Mouse (Mus musculus) bone marrow macrophage, adult 2 months (primary cell): ENCODE measurements around the gene Glrb.

Source experiments
- CTCF ChIP-seq: IDR thresholded peaks from 2 replicates; pipeline ENCODE4 v1.5.1; 2012; ENCODE audit warnings: low read depth, mild to moderate bottlenecking, low read length, moderate library complexity
- POLR2A ChIP-seq: IDR thresholded peaks from 2 replicates; pipeline ENCODE4 v1.6.1; 2012; ENCODE audit warnings: mild to moderate bottlenecking, low read depth, low read length, borderline replicate concordance

GRCm38 (mm10) chr3:80803211-80803610 is 110.2 kb downstream of the Glrb start:
- TF ChIP-seq CTCF = no peak
- no peak for TF ChIP-seq POLR2A
